Mouse (Mus musculus): ENCODE measurements at regions not wholly inside any gene's neighbourhood (a gene's known extent, or its start where the extent isn't known, plus 50 kb on each side); places are given as distances from the start of the nearest gene placed in this dataset.
"Not testable (repeated sequence)": the region's sequence is repeated elsewhere in the genome, so short reads cannot be mapped to it uniquely, and the experiment has no call there.

GRCm38 (mm10) chr5:22433512-22433911 is 89.0 kb upstream of the Reln start:
- ChIA-PET POLR2A (no interaction called here), CTCF (no interaction called here)
- TF ChIP-seq CTCF (IDR thresholded peaks at IDR 0.05) = no peak
- ATAC-seq (no peak), DNase-seq (ENCODE audit: low read depth, low spot score) (no peak)
- in situ Hi-C loops (cut with MboI; ENCODE audit: low pct_unique_long_range_greater_than_20kb) = no loop called here
- H3K27me3 ChIP-seq = peaks cover 34% of the 10 kb centered on the region

GRCm38 (mm10) chr5:22431721-22432120 is 87.2 kb upstream of the Reln start:
- in situ Hi-C loops (cut with MboI; ENCODE audit: low pct_unique_long_range_greater_than_20kb) = no loop called here
- POLR2A ChIA-PET = no interaction called here
- TF ChIP-seq CTCF (IDR thresholded peaks at IDR 0.05) = no peak
- peaks cover 36% of the 10 kb centered on the region for H3K27me3 ChIP-seq
- DNase-seq (ENCODE audit: low read depth, low spot score) (no peak), ATAC-seq (no peak)
- CTCF ChIA-PET = no interaction called here

- CTCF ChIA-PET; ATAC-seq; DNase-seq (ENCODE audit: low read depth, low spot score); POLR2A ChIA-PET; in situ Hi-C loops (cut with MboI; ENCODE audit: low pct_unique_long_range_greater_than_20kb): not testable (repeated sequence)
- H3K27me3 ChIP-seq = peaks cover 19% of the 10 kb centered on the region
Observed at GRCm38 (mm10) chr5:22425706-22426417, 81.4 kb upstream of the Reln start.

GRCm38 (mm10) chr5:22415957-22416356 is 71.5 kb upstream of the Reln start:
- DNase-seq (ENCODE audit: low read depth, low spot score) (no peak), ATAC-seq (no peak)
- in situ Hi-C loops (cut with MboI; ENCODE audit: low pct_unique_long_range_greater_than_20kb) = no loop called here
- no peaks in the 10 kb centered on the region for H3K27me3 ChIP-seq
- TF ChIP-seq CTCF (IDR thresholded peaks at IDR 0.05) = no peak
- CTCF ChIA-PET = no interaction called here
- POLR2A ChIA-PET = no interaction called here

- peaks cover 12% of the 10 kb centered on the region for H3K27me3 ChIP-seq
- in situ Hi-C loops (cut with MboI; ENCODE audit: low pct_unique_long_range_greater_than_20kb) = no loop called here
- no peak for TF ChIP-seq CTCF (IDR thresholded peaks at IDR 0.05)
- ChIA-PET POLR2A (no interaction called here), CTCF (interaction anchor here (1.6 kb wide), 1 partner anchor 16 kb away, joined by 3 read pairs; no protein-coding TSS in a partner anchor)
- ATAC-seq = no peak
- no peak for DNase-seq (ENCODE audit: low read depth, low spot score)
Observed at GRCm38 (mm10) chr5:22399134-22399533, 54.6 kb upstream of the Reln start.

Measured in Patski (cell line).